Mouse (Mus musculus) ES-E14 (cell line): ENCODE measurements around the gene Sgsh. TPM values are rescaled to one million over a fixed set of nuclear protein-coding genes. Genes with fewer than 3 reads are reported as not detected.
"Not testable (repeated sequence)": the region's sequence is repeated elsewhere in the genome, so short reads cannot be mapped to it uniquely, and the experiment has no call there.

ENCODE experiments used
- DNase-seq: peaks from one replicate; pipeline ENCODE4 v3.0.0-alpha.2; 2013; ENCODE audit warnings: low read depth, low spot score
- H3K27ac ChIP-seq: 2 replicates; pipeline ENCODE4 v1.5.1; 2012; ENCODE audit warnings: low read depth, mild to moderate bottlenecking, low read length, moderate library complexity, mixed read lengths; ENCODE audit not compliant: poor library complexity, insufficient read depth, severe bottlenecking
- H3K36me3 ChIP-seq: 2 replicates; pipeline ENCODE4 v1.6.1; 2012; ENCODE audit warnings: mild to moderate bottlenecking, low read length, moderate library complexity, mixed read lengths; ENCODE audit not compliant: control insufficient read depth, poor library complexity, insufficient read depth, severe bottlenecking
- H3K4me1 ChIP-seq, 2 experiments: fragments of 150-350 bp in 1 of 2; sonication (generic) in 1 of 2; 2 replicates each; pipeline ENCODE4 v1.6.1; 2012; ENCODE audit warnings: low read length in 2 of 2, mild to moderate bottlenecking in 1 of 2, mixed read lengths in 1 of 2; ENCODE audit not compliant: control insufficient read depth in 2 of 2, insufficient read depth in 2 of 2, poor library complexity in 1 of 2
- H3K4me3 ChIP-seq, 2 experiments: fragments of 150-350 bp in 1 of 2; sonication (generic) in 1 of 2; 2 replicates each; pipeline ENCODE4 v1.5.1; 2012; ENCODE audit warnings: low read length in 2 of 2, low read depth in 1 of 2, mild to moderate bottlenecking in 1 of 2, mixed read lengths in 1 of 2; ENCODE audit not compliant: insufficient read depth in 1 of 2, poor library complexity in 1 of 2, severe bottlenecking in 1 of 2
- H3K9ac ChIP-seq: 2 replicates; pipeline ENCODE4 v1.6.1; 2012; ENCODE audit warnings: low read depth, mild to moderate bottlenecking, low read length, mixed read lengths; ENCODE audit not compliant: poor library complexity, insufficient read depth, severe bottlenecking
- H3K9me3 ChIP-seq: fragments of 150-350 bp; sonication (generic); 2 replicates; pipeline ENCODE4 v1.6.1; 2012; ENCODE audit warnings: low read depth, mild to moderate bottlenecking, low read length; ENCODE audit not compliant: control insufficient read depth, insufficient read depth
- CHD2 ChIP-seq: IDR thresholded peaks from 2 replicates; pipeline ENCODE4 v1.6.1; 2014; ENCODE audit warnings: mild to moderate bottlenecking, low read depth, low read length, inconsistent platforms
- HCFC1 ChIP-seq: IDR thresholded peaks from 2 replicates; pipeline ENCODE4 v1.6.1; 2012; ENCODE audit warnings: low read length, inconsistent platforms, borderline replicate concordance; ENCODE audit not compliant: insufficient read depth
- MAFK ChIP-seq: IDR thresholded peaks from 2 replicates; pipeline ENCODE4 v1.6.1; 2014; ENCODE audit warnings: mild to moderate bottlenecking, low read depth, low read length, inconsistent platforms; ENCODE audit not compliant: insufficient read depth
- ZC3H11A ChIP-seq: IDR thresholded peaks from 2 replicates; pipeline ENCODE4 v1.6.1; 2012; ENCODE audit warnings: low read depth, mild to moderate bottlenecking, inconsistent platforms, low read length, borderline replicate concordance
- ZNF384 ChIP-seq: IDR thresholded peaks from 2 replicates; pipeline ENCODE4 v1.6.1; 2012; ENCODE audit warnings: low read depth, low read length, inconsistent platforms
- in situ Hi-C, 2 experiments: fragments of 600-800 bp; cut with MboI; formaldehyde crosslinking; loops; one replicate each; pipeline ENCODE4 v1.15.1; 2025; ENCODE audit warnings: low sequenced_read_pairs in 2 of 2, inconsistent platforms in 1 of 2; ENCODE audit not compliant: unreplicated experiment in 2 of 2
- total RNA-seq: library from RNA; depleted of rRNA; stranded (reverse); fragments of 300-350 nt; gene quantifications from 2 replicates; pipeline ENCODE4 v1.2.3, GENCODE M21; 2012

Gene Sgsh
- total RNA-seq, 1 experiment: 3.4 TPM

GRCm38 (mm10) chr11:119392001-119392614, 36.8 kb upstream of the Sgsh start:
- in situ Hi-C loops: no loop called here
- peak overlapping the region; percentile 24; the same call in 1 of the 2 replicates for H3K27ac ChIP-seq
- H3K4me3 ChIP-seq: peak overlapping the region; percentile 1 to 15; a peak in 2 of 4 replicates
- H3K36me3 ChIP-seq: no peaks in the 10 kb centered on the region
- no peak overlapping the region for H3K9ac ChIP-seq
- peaks cover 15 to 42% of the 10 kb centered on the region in 2 experiments for H3K4me1 ChIP-seq
- DNase-seq: peak; percentile 85
- TF ChIP-seq ZNF384 (no peak), HCFC1 (no peak), MAFK (no peak), CHD2 (no peak), ZC3H11A (no peak)
- no peaks in the 10 kb centered on the region for H3K9me3 ChIP-seq

- Histone ChIP-seq H3K4me3 (peak overlapping the region; percentile 1 to 15; a peak in 2 of 4 replicates), H3K9me3 (no peaks in the 10 kb centered on the region), H3K9ac (no peak overlapping the region), H3K4me1 (peaks cover 10 to 39% of the 10 kb centered on the region in 2 experiments; a peak in 3 of 4 replicates), H3K27ac (no peak overlapping the region), H3K36me3 (no peaks in the 10 kb centered on the region)
- in situ Hi-C loops: no loop called here
- no peak for TF ChIP-seq CHD2
- TF ChIP-seq ZNF384: no peak
- TF ChIP-seq HCFC1: no peak
- TF ChIP-seq MAFK: no peak
- TF ChIP-seq ZC3H11A: no peak
- DNase-seq: no peak
Measured at GRCm38 (mm10) chr11:119391386-119392000, 36.2 kb upstream of the Sgsh start.

- no peak overlapping the region for H3K27ac ChIP-seq
- peaks cover 4 to 31% of the 10 kb centered on the region in 2 experiments; a peak in 2 of 4 replicates for H3K4me1 ChIP-seq
- H3K36me3 ChIP-seq: no peaks in the 10 kb centered on the region
- no peak for DNase-seq
- in situ Hi-C loops: no loop called here
- no peak for TF ChIP-seq ZNF384
- TF ChIP-seq ZC3H11A: no peak
- no peak for TF ChIP-seq HCFC1
- TF ChIP-seq CHD2: no peak
- TF ChIP-seq MAFK: no peak
- peak overlapping the region; percentile 58 for H3K9ac ChIP-seq
- H3K4me3 ChIP-seq: peak overlapping the region; percentile 60 to 63
- H3K9me3 ChIP-seq: no peaks in the 10 kb centered on the region
Measured at GRCm38 (mm10) chr11:119390271-119391231, 35.2 kb upstream of the Sgsh start.

GRCm38 (mm10) chr11:119389851-119390270, 34.5 kb upstream of the Sgsh start:
- TF ChIP-seq ZNF384 (no peak), CHD2 (peak; percentile 63; the same call in 1 of the 2 replicates)
- Histone ChIP-seq H3K36me3 (no peaks in the 10 kb centered on the region), H3K4me1 (peaks cover 1 to 28% of the 10 kb centered on the region in 2 experiments; a peak in 2 of 4 replicates), H3K9ac (peak overlapping the region; percentile 58), H3K9me3 (no peaks in the 10 kb centered on the region), H3K27ac (no peak overlapping the region), H3K4me3 (peak overlapping the region; percentile 60 to 63)
- no peak for DNase-seq
- in situ Hi-C loops: no loop called here

- H3K4me3 ChIP-seq, H3K9me3 ChIP-seq, H3K9ac ChIP-seq, H3K36me3 ChIP-seq, DNase-seq, H3K27ac ChIP-seq, in situ Hi-C loops: not testable (repeated sequence)
- peaks cover 0 to 13% of the 10 kb centered on the region in 2 experiments; a peak in 2 of 4 replicates for H3K4me1 ChIP-seq
Measured at GRCm38 (mm10) chr11:119387273-119387672, 31.9 kb upstream of the Sgsh start.
